Mouse (Mus musculus) lung, adult 2 months (tissue): Measurements from ENCODE around the gene Znhit1.

Source experiments
- CTCF ChIP-seq: fragments of 200-500 bp; IDR thresholded peaks from 2 replicates; pipeline ENCODE4 v1.5.1; 2011; ENCODE audit warnings: mild to moderate bottlenecking, low read length, control low read depth; ENCODE audit not compliant: insufficient read depth
- POLR2A ChIP-seq: fragments of 200-500 bp; IDR thresholded peaks from 2 replicates; pipeline ENCODE4 v1.6.1; 2011; ENCODE audit warnings: low read depth, mild to moderate bottlenecking, control low read depth, low read length, borderline replicate concordance; ENCODE audit errors: extremely low read depth

DNA sequence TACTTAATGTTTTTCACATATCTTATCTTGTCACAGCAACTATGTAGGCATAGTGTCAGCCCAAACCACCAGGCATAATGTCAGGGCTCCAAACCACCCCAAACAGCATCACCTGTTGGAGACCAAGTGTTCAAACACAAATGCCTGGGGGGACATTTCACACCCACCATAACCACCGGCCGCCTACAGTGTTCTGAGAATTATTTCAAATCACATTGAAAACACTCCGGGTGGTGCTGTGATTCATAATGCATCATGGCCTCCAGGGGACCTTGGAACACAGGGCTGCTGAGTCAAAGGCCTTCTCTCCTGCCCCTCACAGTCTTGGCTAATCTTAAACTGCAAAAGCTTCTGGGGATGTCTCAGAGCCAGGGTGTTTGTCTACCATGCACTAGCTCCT is 28.1 kb upstream of the Znhit1 start:
- no peak for TF ChIP-seq CTCF
- TF ChIP-seq POLR2A: no peak
